Comparison of ENCODE assay signal across 26 mouse cellular contexts in genomic region chr8:128339521-128339920, GRCm38 (mm10). TPM values are rescaled to one million over a fixed set of nuclear protein-coding genes. Genes with fewer than 3 reads are reported as not detected.
DNase-seq lines count a peak whose midpoint lies in the region; ATAC-seq and TF ChIP-seq lines count a peak whose summit lies in the region.
"Had no signal": no experiment of that assay in that cellular context is flagged by ENCODE, and none has a peak within 500 bp of the region (broad histone marks: within the 10 kb centered on the region; RNA-seq: fewer than 3 reads in every experiment).

No protein-coding gene starts in this region.

- no peak for TF ChIP-seq POLR2A in kidney, adult 2 months (IDR thresholded peaks at IDR 0.05; ENCODE audit: low read depth, low read length)

- H3K27me3 ChIP-seq in heart, embryonic 12.5 days (replicated peaks) = no peaks in the 10 kb centered on the region
- H3K27me3 ChIP-seq in heart, embryonic 15.5 days = no peaks in the 10 kb centered on the region
- no peaks in the 10 kb centered on the region for H3K27me3 ChIP-seq in kidney, adult 2 months (replicated peaks; ENCODE audit: control insufficient read depth, insufficient read depth, low read length)
- no peaks in the 10 kb centered on the region for H3K27me3 ChIP-seq in kidney, embryonic 15.5 days
- H3K27me3 ChIP-seq: embryonic facial prominence, embryonic 13.5 days; forebrain, embryonic 12.5 days; forebrain, embryonic 15.5 days; hindbrain, embryonic 12.5 days; hindbrain, embryonic 15.5 days had no signal

- H3K9ac ChIP-seq in heart, embryonic 12.5 days = no peak overlapping the region
- H3K9ac ChIP-seq in heart, embryonic 15.5 days = no peak overlapping the region
- H3K9ac ChIP-seq in kidney, embryonic 15.5 days = no peak overlapping the region
- H3K9ac ChIP-seq: embryonic facial prominence, embryonic 13.5 days; forebrain, embryonic 12.5 days; forebrain, embryonic 15.5 days; hindbrain, embryonic 12.5 days; hindbrain, embryonic 15.5 days had no signal

- H3K36me3 ChIP-seq in heart, embryonic 12.5 days = no peaks in the 10 kb centered on the region
- H3K36me3 ChIP-seq in heart, embryonic 15.5 days = no peaks in the 10 kb centered on the region
- H3K36me3 ChIP-seq in kidney, adult 2 months (ENCODE audit: control insufficient read depth, insufficient read depth, low read length) = no peaks in the 10 kb centered on the region
- H3K36me3 ChIP-seq in kidney, embryonic 15.5 days = no peaks in the 10 kb centered on the region
- H3K36me3 ChIP-seq: embryonic facial prominence, embryonic 10.5 days; embryonic facial prominence, embryonic 13.5 days; forebrain, embryonic 12.5 days; forebrain, embryonic 15.5 days; hindbrain, embryonic 12.5 days; hindbrain, embryonic 15.5 days had no signal

- TF ChIP-seq CTCF in kidney, adult 2 months (conservative IDR thresholded peaks at IDR 0.05; ENCODE audit: insufficient read depth, insufficient read length, low read depth, low read length) = no peak

- peak overlapping the region; percentile 57 for H3K27ac ChIP-seq in heart, embryonic 12.5 days (ENCODE audit: poor library complexity, severe bottlenecking)
- peak overlapping the region; percentile 77 for H3K27ac ChIP-seq in heart, embryonic 15.5 days
- peak overlapping the region; percentile 41; the same call in 1 of the 2 replicates for H3K27ac ChIP-seq in kidney, adult 2 months (ENCODE audit: insufficient read depth, low read depth, low read length)
- no peak overlapping the region for H3K27ac ChIP-seq in kidney, embryonic 15.5 days
- 0 out of 2 replicates have a peak overlapping the region, but pooled peaks have one; percentile 16 for H3K27ac ChIP-seq in brown adipose tissue, adult 24 weeks (replicated peaks; ENCODE audit: low read depth, low read length)
- H3K27ac ChIP-seq: embryonic facial prominence, embryonic 10.5 days; embryonic facial prominence, embryonic 13.5 days; forebrain, embryonic 12.5 days; forebrain, embryonic 15.5 days; hindbrain, embryonic 12.5 days; hindbrain, embryonic 15.5 days had no signal

- H3K4me1 ChIP-seq in heart, embryonic 12.5 days (replicated peaks) = peaks cover 10% of the 10 kb centered on the region
- peaks cover 15% of the 10 kb centered on the region for H3K4me1 ChIP-seq in heart, embryonic 15.5 days (replicated peaks)
- peaks cover 7% of the 10 kb centered on the region; the same call in 1 of the 2 replicates for H3K4me1 ChIP-seq in kidney, adult 2 months (ENCODE audit: control insufficient read depth, insufficient read depth, low read length)
- H3K4me1 ChIP-seq in kidney, embryonic 15.5 days = no peaks in the 10 kb centered on the region
- H3K4me1 ChIP-seq in brown adipose tissue, adult 24 weeks (ENCODE audit: control insufficient read depth, insufficient read depth, insufficient read length, low read length) = peaks cover 6% of the 10 kb centered on the region
- H3K4me1 ChIP-seq: embryonic facial prominence, embryonic 10.5 days; embryonic facial prominence, embryonic 13.5 days; forebrain, embryonic 12.5 days; forebrain, embryonic 15.5 days; hindbrain, embryonic 12.5 days; hindbrain, embryonic 15.5 days had no signal

- H3K4me3 ChIP-seq in heart, embryonic 12.5 days = no peak overlapping the region
- no peak overlapping the region for H3K4me3 ChIP-seq in heart, embryonic 15.5 days
- no peak overlapping the region for H3K4me3 ChIP-seq in kidney, adult 2 months (ENCODE audit: insufficient read depth, low read depth, low read length)
- no peak overlapping the region for H3K4me3 ChIP-seq in kidney, embryonic 15.5 days (replicated peaks)
- H3K4me3 ChIP-seq in brown adipose tissue, adult 24 weeks (ENCODE audit: insufficient read depth, low read depth, low read length) = no peak overlapping the region
- H3K4me3 ChIP-seq: embryonic facial prominence, embryonic 10.5 days; embryonic facial prominence, embryonic 13.5 days; erythroblast, embryonic 14.5 days; forebrain, embryonic 12.5 days; forebrain, embryonic 15.5 days; hindbrain, embryonic 12.5 days; hindbrain, embryonic 15.5 days had no signal

- DNase-seq in heart, adult 9 months (ENCODE audit: low spot score in 2 of 2) = no peak
- DNase-seq in heart, postnatal 25 days (ENCODE audit: low spot score) = no peak
- DNase-seq in kidney, adult 2 months = no peak
- DNase-seq in gastrocnemius, postnatal 25 days = no peak
- DNase-seq: adrenal gland, adult 2 months; adrenal gland, postnatal 14 days; cerebellum, adult 11-12 months; cerebellum, adult 8-10 months; cerebellum, postnatal 10 days; cerebellum, postnatal 36 days; embryo, embryonic 11 days; gastrocnemius, postnatal 36 days had no signal

- no peak overlapping the region for H3K4me2 ChIP-seq in heart, embryonic 12.5 days
- H3K4me2 ChIP-seq in heart, embryonic 15.5 days = 0 out of 2 replicates have a peak overlapping the region, but pooled peaks have one; percentile 8
- no peak overlapping the region for H3K4me2 ChIP-seq in kidney, embryonic 15.5 days
- H3K4me2 ChIP-seq: embryonic facial prominence, embryonic 13.5 days; forebrain, embryonic 12.5 days; forebrain, embryonic 15.5 days; hindbrain, embryonic 12.5 days; hindbrain, embryonic 15.5 days had no signal

- no peak for ATAC-seq in heart, embryonic 12.5 days (ENCODE audit: insufficient number of reproducible peaks, low FRiP score)
- ATAC-seq in heart, embryonic 15.5 days (replicated peaks; ENCODE audit: insufficient number of reproducible peaks, insufficient read depth, low FRiP score, low read depth) = no peak; the same call in 1 of the 2 replicates
- ATAC-seq in kidney, embryonic 15.5 days (replicated peaks; ENCODE audit: low FRiP score) = no peak
- ATAC-seq: CD4-positive, CD25-positive, alpha-beta regulatory T cell, adult 4 months; forebrain, embryonic 15.5 days; intestine, postnatal 0 days had no signal

- WGBS in heart, embryonic 12.5 days = 38% methylated on average over 3 of the region's 3 CpGs
- 38% methylated on average over 3 of the region's 3 CpGs for WGBS in heart, embryonic 15.5 days
- 90% methylated on average over 3 of the region's 3 CpGs for WGBS in kidney, adult 2 months
- 87% methylated on average over 3 of the region's 3 CpGs for WGBS in kidney, embryonic 15.5 days

- intact Hi-C loops in heart, postnatal 25 days (cut with DNase I) = no loop called here

- H3K9me3 ChIP-seq in heart, embryonic 12.5 days (replicated peaks) = no peaks in the 10 kb centered on the region
- no peaks in the 10 kb centered on the region for H3K9me3 ChIP-seq in heart, embryonic 15.5 days (replicated peaks)
- H3K9me3 ChIP-seq in kidney, embryonic 15.5 days (replicated peaks) = no peaks in the 10 kb centered on the region
- H3K9me3 ChIP-seq: embryonic facial prominence, embryonic 10.5 days; embryonic facial prominence, embryonic 13.5 days; forebrain, embryonic 12.5 days; forebrain, embryonic 15.5 days; hindbrain, embryonic 12.5 days; hindbrain, embryonic 15.5 days had no signal

RNA-seq across cellular contexts. Expression of gene Nrp1, which starts 18.9 kb away (rescaled TPM):
- 135 and 138 TPM in 2 replicates for polyA plus RNA-seq in heart, embryonic 12.5 days (2016; fragmentation: Nextera tagmentation; extraction: Ambion mirVana)
- polyA plus RNA-seq in heart, embryonic 15.5 days (2015; fragmentation: Nextera tagmentation; extraction: Ambion mirVana) = 138 and 147 TPM in 2 replicates
- 100 to 1,000 TPM; 110 to 116 TPM for total RNA-seq in heart, postnatal 25 days (2021)
- 46.1 and 54.3 TPM in 2 replicates for polyA plus RNA-seq in kidney, adult 2 months (2012; rRNA removed)
- 130 and 140 TPM in 2 replicates for polyA plus RNA-seq in kidney, embryonic 15.5 days (2015; fragmentation: Nextera tagmentation; extraction: Ambion mirVana)
- polyA plus RNA-seq in brown adipose tissue, adult 24 weeks (2012; ENCODE audit: insufficient read depth, insufficient read length, missing spikeins) = 56.0 and 73.5 TPM in 2 replicates
- total RNA-seq in gastrocnemius, postnatal 25 days (2021) = 10 to 100 TPM; 29.7 to 37.5 TPM
- total RNA-seq: MEL had no signal
